Mouse (Mus musculus): ENCODE measurements at regions not wholly inside any gene's neighbourhood (a gene's known extent, or its start where the extent isn't known, plus 50 kb on each side); places are given as distances from the start of the nearest gene placed in this dataset.

- TF ChIP-seq POLR2A (IDR thresholded peaks at IDR 0.05; ENCODE audit: insufficient read length, low read depth) (no peak), SRF (IDR thresholded peaks at IDR 0.05; ENCODE audit: control insufficient read depth, insufficient read length, low read depth) (no peak), TCF12 (IDR thresholded peaks at IDR 0.05; ENCODE audit: insufficient read depth, poor library complexity, severe bottlenecking) (no peak), MYOG (IDR thresholded peaks at IDR 0.05; ENCODE audit: control insufficient read depth in 1 of 3, insufficient read depth in 1 of 3, insufficient read length in 2 of 3, low read depth in 2 of 3) (no peak), USF1 (IDR thresholded peaks at IDR 0.05; ENCODE audit: low read depth) (no peak)
Measured at GRCm38 (mm10) chr16:86816763-86817593, 537.0 kb upstream of the N6amt1 start.

All from myocyte (in vitro differentiated cells).